Mouse (Mus musculus): ENCODE data around the gene Asxl1.

The Asxl1 gene

DNA sequence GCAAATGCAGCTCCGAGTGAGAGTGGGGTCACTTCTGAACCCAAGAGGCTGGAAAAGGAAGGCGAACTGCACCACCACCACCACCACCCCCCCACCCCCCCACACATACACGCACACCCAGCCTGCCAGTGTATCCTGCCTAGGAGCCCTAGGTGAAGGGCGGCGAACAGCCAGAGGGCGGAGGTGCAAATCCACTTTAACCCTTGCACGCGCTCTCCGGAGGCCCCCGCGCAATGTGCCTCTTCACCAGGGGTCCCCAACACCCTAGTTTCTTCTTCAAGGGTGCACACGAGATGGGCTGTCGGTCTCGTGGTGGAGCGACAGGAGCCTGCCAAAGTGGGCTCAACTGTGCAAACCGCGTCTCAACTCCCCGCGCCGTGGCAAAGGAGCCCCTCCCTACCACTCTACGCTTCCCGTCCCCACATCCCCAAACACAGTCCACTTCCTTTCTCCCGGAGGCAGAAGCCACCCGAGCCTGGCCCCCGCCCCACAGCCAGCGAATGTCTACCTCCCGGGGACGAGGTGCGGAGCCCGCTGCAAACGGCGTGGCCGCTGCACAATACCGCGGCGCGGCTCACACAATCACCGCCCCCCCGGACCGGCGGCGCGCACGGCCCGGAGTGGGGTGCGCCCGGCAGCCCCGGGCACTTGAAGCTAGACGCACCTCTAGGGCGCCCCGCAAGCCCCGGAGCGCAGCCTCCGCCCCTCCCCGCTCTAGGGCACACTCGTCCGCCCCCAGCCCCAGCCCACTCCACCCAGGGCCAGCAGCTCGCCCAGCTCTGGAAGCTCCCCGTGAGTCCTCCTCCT, 98.0 kb downstream of the Asxl1 start:
- DNase-seq (ENCODE audit: low spot score): no peak

DNA sequence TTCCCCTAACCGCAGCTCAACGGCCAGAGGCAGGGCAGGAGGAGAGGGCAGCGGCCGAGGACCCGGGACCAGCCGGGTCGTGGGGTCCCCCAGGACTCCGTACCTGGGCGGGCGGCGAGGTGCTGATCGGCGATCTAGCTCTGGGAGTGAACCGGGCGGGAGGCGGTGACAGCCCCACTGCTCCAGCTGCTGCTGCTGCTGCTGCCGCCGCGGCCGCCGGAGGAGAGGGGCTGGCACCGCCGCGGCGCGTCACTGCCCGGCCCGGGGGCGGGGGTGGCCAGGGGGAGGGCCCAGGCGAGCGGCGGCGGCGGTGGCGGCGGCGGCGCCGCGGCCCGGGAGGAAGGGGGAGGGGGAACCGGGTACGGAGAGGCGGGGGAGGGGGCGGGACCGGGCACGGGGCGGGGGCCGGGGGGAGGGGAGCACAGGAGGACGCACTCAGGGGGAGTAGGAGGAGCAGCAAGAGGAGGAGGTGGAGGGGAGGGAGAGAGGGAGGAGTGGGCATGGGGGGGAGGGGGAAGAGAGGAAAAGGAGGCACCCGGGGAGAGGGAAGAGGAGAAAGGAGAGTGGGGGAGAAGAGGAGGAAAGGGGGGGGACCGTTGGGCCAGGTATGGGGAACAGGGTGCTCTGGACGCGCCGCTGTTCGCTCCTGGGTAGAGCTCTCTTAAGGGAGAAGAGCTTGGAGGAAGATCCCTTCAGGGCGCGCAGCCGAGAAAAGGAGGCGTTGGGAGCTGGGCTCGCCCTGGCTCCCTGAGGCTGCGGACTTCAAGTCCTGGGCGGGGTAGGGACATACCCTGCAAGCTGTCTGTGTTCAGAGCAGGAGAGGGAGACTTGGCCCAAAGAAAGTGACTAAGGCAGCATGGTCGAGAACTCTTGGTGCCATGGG, 98.9 kb downstream of the Asxl1 start:
- no peak for DNase-seq (ENCODE audit: low spot score)

DNA sequence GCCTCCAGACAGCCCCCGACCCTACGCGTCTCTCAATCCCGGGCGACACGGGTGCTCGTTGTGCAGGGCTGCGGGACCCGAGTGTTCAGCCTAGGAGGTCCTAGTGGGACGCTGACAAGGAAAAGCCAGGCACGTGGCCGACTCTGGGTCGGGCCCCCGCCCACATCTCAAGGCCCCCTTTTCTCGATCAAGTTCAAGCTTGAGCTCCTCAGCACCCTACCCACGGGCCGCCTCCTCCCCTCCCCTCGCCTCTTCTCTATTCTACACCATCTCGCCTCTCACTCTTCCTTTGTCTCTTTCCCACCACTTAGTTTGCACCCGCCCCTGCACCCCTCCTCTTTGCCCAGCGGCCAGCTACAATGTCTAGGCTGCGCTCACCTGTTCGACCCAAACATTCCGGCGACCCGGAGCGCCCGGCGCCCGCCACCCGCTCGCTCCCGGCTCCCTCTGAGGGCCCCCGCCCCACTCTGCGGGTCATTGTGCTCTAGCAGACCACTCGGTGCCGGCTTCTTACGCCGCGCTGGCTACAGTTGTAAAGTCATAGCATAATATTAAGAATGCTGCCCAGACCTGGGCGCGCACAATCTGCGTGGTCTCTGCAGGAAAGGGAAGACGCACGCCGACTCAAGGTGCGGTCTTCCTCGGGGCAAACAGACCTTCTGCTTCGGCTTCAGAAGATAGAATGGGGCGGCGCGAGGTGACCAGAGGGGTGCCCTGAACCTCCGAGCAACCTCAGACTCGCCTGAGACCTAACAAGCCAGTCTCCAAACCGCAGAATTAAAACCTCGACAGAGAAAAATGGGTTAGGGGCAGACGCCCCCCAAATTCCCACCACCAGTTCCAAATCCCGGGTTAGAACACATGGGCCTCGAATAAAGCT, 99.7 kb downstream of the Asxl1 start:
- no peak for DNase-seq (ENCODE audit: low spot score)

DNA sequence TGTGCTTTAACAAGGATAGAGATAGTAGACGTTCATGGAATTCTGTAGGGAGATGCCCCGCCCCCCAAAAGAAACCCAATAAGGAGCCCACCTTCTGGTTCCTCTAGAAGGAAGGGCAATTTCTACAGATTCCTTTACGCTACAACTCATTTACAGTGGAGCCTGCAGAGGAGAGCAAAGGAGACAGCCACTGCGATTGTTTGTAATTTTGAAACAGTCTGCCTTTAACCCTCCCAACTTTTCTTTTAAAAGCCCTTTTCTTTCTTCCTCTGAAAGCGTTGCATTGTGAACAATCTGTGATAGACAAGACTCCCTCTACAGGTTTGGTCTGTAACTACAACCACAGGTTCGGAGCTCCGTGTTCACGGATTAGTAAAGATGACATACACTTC, 100.4 kb downstream of the Asxl1 start:
- DNase-seq (ENCODE audit: low spot score): peak; percentile 87

- DNase-seq (ENCODE audit: low spot score): no peak
Observed at GRCm38 (mm10) chr2:153446476-153446875, 100.8 kb downstream of the Asxl1 start.

- DNase-seq (ENCODE audit: low spot score): no peak
Observed at GRCm38 (mm10) chr2:153447719-153448118, 102.1 kb downstream of the Asxl1 start.

DNA sequence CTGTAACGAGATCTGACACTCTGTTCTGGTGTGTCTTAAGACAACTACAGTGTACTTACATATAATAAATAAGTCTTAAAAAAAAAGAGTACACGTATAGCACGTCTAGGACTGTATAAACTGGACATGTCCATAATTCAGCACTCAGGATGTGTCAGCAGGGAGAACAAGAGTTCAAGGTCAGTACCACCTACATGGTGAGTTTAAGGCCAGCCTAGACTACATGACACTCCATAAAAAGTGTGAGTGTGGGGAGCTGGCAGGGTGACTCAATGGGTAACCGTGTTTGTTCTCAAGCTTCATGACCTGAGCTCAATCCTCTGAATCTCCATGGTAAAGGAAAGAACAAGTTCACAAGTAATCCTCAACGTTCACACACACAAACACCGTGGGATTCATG, 102.9 kb downstream of the Asxl1 start:
- DNase-seq (ENCODE audit: low spot score): no peak

Data from layer of hippocampus, adult 9-10 months (tissue).